Mouse (Mus musculus): Measurements from ENCODE around the gene Mmp11.
A peak's percentile ranks its signal among the peaks of the same experiment; 100 is the strongest.

Mmp11 gene

DNA sequence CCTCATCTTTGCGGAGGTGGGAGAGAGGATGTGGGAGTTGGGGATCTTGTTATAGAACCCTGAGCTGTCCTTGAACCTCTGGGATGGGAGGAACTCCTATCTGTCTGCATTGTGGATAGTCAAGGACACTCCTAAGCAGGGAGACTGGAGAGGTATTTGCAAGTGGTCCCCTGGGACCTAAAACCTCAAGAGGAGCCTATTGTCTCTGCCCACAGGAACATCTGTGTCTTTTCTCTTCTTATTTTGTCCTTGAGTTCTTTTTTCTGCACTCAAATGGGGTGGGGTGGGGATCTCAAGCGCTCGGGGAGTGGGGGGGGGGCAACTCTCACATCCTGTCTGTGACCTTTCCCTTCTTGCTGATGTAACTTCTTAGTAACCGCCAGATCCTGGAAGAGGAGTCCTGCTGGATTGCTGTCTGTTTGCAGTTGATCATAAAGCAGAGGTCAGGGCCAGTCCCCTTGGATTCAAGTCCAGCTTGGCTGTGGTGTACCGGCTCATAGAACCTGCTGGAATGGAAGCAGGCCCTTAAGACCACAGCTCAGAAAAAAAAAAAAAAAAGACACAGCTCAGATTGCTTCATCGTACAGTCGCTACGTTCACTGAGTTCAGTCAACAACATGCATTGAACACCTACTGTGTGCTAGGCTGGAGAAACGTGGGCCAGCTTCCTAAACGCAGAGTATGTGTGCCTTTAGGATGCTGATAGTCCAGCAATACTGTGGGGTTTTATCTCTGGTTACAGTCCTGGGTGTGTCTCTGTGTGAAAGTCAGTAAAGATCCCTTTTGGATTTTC lies 1.8 kb upstream of the Mmp11 start:
- DNase-seq: no peak

GRCm38 (mm10) chr10:75936909-75937667 lies 792 bp upstream of the Mmp11 start:
- DNase-seq: no peak

GRCm38 (mm10) chr10:75934991-75935390 lies 1.3 kb downstream of the Mmp11 start:
- no peak for DNase-seq

DNA sequence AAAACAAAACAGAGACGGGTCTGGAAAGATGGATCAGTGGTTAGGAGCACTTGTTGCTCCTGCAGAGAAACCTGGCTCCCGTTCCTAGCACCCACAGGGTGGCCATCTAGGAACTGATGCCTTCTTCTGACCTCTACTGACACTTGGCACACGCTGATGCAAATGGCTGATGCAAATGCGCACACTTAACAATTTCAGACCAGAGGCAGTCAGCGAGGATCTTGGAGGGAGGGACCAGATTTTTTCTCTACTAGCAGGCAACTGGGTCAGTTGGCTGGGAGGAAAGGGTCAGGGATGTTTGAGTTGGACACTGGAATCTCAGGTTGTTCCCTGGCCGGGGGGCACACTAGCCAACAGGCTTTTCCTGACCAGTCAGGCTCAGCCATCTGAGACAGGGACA lies 3.4 kb downstream of the Mmp11 start, which contains the start of gene Chchd10:
Chchd10 (plus strand) TSS at position 240 of the 400 bp plus-strand sequence.
- DNase-seq: no peak

GRCm38 (mm10) chr10:75932081-75932678 lies 4.1 kb downstream of the Mmp11 start:
- peak; percentile 59 for DNase-seq

- no peak for DNase-seq
Measured at GRCm38 (mm10) chr10:75931311-75931710, 5.0 kb downstream of the Mmp11 start.

DNA sequence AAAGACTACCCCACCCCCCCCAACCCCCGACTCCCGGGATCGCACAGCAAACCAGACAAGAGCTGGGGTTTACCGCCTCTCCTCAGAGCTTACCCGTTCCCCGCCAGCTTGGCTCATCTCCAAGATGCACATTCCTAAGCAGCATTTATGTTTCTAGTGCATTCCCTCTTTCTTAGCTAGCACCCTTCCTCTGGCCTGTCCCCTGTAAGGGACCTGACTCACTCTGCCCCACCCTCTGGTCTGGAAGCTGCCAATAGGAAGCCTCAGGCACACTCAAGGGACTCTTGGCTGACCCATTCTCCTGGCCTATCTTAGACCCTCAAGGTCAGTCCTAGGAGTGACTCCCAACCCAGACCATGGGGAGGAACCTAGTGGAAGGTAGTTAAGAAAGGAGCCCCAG lies 6.0 kb downstream of the Mmp11 start:
- DNase-seq: peak; percentile 50 to 72

DNA sequence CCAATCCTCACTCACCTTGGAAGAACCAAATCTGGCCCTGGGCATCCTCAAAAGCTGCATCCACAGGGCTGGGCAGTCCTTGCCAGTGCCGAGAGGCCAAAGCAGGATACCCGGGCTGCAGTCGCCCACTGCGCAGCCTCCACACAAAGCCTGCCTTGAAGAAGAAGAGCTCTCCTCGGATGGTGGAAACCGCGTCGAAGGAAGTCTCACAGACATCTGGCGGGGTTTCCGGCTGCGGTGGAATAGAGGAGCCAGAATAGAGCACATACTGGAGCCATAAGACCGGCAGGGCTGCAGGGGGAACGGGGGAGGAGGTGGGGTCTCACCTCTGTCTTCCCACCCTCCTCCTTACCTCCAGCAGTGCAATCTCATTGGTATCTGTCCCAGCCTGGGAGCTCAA lies 9.9 kb downstream of the Mmp11 start:
- no peak for DNase-seq

DNA sequence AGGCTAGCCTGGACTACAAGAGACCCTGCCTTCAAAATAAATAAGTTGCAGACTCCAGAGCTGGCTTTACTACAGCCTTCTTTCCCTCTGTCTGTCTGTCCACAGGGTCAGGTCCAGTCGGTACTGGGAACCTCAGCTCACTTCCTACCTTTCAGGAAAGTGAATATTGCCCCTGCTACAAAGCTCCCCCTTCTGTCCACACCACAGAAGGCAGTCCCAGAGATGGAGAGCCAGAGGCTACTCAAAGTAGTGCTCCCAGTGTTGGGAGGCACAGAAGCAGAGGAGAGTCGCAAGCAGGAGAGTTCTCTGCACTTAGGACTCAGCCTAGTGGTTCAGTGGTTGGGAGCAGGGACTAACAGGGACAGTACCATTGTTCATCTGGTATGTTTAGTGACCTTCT lies 12.0 kb downstream of the Mmp11 start:
- DNase-seq: no peak

- DNase-seq: no peak
Measured at GRCm38 (mm10) chr10:75921726-75922560, 14.4 kb downstream of the Mmp11 start.

GRCm38 (mm10) chr10:75921026-75921725 lies 15.1 kb downstream of the Mmp11 start, which contains the start of gene Smarcb1:
Gene Smarcb1 (minus strand): TSS chr10:75921617.
- peak; percentile 94 to 95 for DNase-seq

DNA sequence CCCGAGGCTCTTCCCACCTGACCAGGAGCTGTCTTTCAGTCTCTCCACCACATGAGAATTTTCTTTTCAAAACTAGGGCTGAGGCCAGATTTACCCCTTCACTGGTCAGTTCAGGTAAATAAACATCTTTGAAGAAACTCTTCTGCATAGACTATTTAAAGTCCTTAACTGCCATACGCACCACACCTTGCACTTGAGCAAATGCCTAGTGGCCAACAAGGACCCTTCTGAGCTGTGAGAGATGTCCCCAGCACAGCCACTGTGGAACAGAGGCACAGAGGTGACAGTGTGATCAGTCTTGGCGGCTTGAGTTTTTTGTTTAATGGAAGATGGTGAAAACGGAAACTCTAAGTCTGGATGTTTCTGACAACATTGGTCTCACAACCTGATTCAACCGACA lies 17.3 kb downstream of the Mmp11 start:
- peak; percentile 65 to 70 for DNase-seq

GRCm38 (mm10) chr10:75916840-75917239 lies 19.5 kb downstream of the Mmp11 start:
- DNase-seq: no peak

- peak in 1 of 2 experiments; percentile 59 for DNase-seq
Measured at GRCm38 (mm10) chr10:75915557-75915956, 20.7 kb downstream of the Mmp11 start.

- no peak for DNase-seq
Measured at GRCm38 (mm10) chr10:75913013-75913589, 23.2 kb downstream of the Mmp11 start.

DNA sequence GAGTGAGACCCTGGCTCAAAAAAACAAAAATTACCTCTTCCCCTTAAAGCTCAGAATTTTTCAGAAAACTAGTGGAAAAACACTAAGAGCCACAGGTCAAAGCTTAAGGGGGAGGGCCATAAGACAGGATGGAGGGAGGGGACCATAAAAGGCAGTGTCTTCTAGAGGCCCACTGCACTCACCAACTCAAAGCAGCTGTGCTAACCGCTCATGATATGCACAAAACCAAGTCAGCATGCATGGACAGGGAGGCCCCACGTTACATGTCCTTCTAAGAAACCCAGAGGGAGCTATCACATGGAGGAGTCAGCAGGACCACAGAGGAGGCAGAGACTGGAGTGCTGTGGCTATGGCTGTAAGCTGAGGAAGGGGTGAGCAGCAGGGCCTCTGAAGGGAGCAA lies 25.6 kb downstream of the Mmp11 start:
- DNase-seq: no peak

DNA sequence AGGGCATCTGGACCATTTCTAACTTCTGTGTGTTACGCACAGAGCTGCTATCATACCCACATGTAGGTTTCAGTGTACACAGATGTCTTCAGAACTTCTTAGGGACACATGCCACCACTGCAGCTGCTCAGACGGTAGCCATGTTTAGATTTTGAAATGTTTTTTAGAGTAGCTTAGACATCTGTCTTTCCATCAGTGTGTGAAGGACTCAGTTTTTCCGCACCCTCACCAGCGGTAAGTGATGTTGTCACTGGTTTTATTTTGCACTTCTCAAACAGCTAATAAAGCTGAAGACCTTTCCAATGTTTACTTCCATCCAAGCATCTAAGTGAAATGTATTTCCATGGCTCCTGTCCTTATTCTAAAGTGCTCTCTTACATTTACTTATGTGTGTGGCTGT lies 29.4 kb downstream of the Mmp11 start:
- DNase-seq: no peak

DNA sequence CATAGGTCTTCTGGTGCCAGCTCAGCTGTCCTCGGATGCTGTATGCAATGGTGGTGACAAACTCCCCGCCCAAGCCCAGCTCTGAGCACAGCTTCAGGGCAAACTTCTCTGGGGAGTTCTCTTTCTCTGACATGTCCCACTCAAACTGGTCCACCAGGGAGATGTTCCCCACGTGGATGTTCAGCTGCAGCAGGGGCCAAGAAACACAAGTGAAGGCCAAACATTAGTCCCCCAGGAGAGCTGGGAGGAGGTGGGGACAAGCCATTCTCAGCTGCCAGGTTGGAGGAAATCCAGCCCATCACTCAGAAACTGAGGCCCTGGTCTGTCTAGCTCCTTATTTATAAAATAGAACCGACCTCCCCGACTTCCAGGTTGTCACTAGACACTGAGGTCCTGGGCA lies 31.9 kb downstream of the Mmp11 start:
- DNase-seq: no peak

DNA sequence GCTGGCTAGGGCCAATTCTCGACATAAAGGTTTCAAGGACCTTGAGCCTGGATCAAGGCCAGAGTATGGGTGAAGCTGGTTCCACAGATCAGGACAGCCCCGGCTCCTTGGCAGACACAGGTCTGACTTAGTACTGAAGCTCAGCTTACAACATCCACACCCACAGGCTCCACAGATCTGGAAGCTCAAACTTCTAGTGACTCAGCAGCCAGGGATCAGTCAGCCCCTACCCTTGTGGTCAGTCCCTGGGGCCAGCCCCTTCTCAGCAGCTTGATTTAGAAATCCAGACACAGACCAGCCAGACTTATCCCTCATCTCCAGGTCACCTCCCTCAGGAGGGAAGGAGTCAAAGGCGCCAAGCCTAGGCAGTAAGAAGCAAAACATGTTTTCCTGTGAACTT lies 37.5 kb downstream of the Mmp11 start:
- peak; percentile 65 to 76 for DNase-seq

GRCm38 (mm10) chr10:75898039-75898564 lies 38.2 kb downstream of the Mmp11 start:
- DNase-seq: no peak

DNA sequence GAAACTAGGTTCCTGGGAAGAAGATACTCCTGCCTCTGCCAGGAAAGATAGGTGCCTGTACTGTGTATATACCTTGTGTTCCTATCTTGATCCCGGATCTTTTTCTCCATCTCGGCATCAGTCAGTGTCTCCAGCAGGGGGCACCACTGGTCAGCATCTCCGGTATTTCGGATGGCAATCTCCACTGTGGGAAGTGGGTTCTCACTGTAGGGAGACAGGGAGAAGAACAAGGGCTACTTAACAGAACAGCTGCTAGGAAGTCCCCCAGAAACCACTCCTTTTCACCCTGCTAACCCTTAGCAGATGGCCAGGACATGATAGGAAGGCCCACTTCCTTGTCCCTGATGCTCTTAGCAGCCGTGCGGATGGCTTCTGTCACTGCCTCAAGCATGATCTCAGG lies 38.9 kb downstream of the Mmp11 start:
- DNase-seq: peak; percentile 70 to 75
